Mouse (Mus musculus) kidney, embryonic 16.5 days (tissue): Measurements from ENCODE around the gene Cntn5. TPM values are rescaled to one million over a fixed set of nuclear protein-coding genes. Genes with fewer than 3 reads are reported as not detected.

Source experiments
- ATAC-seq: fragments of 200-750 bp; cut with Nextera tagmentation; 2 replicates; pipeline ENCODE4 v1.8.0; 2017; ENCODE audit warnings: moderate TSS enrichment; ENCODE audit not compliant: low FRiP score, low TSS enrichment
- H3K27ac ChIP-seq: fragments of 300-500 bp; sonication (generic); 2 replicates; pipeline ENCODE4 v1.5.1; 2014; ENCODE audit warnings: low read length
- H3K27me3 ChIP-seq: fragments of 300-500 bp; sonication (generic); 2 replicates; pipeline ENCODE4 v1.6.1; 2014; ENCODE audit warnings: low read length, control low read depth, mixed read lengths; ENCODE audit not compliant: insufficient read depth
- H3K36me3 ChIP-seq: fragments of 300-500 bp; sonication (generic); 2 replicates; pipeline ENCODE4 v1.6.1; 2014; ENCODE audit warnings: low read length, control low read depth, mixed read lengths; ENCODE audit not compliant: insufficient read depth
- H3K4me1 ChIP-seq: fragments of 300-500 bp; sonication (generic); 2 replicates; pipeline ENCODE4 v1.6.1; 2014; ENCODE audit warnings: low read length, control low read depth, mixed read lengths; ENCODE audit not compliant: insufficient read depth
- H3K4me2 ChIP-seq: fragments of 300-500 bp; sonication (generic); replicated peaks from 2 replicates; pipeline ENCODE4 v1.6.1; 2014; ENCODE audit warnings: low read depth, low read length
- H3K4me3 ChIP-seq: fragments of 300-500 bp; sonication (generic); 2 replicates; pipeline ENCODE4 v1.5.1; 2014; ENCODE audit warnings: mild to moderate bottlenecking, low read length
- H3K9ac ChIP-seq: fragments of 300-500 bp; sonication (generic); replicated peaks from 2 replicates; pipeline ENCODE4 v1.6.1; 2014; ENCODE audit warnings: low read length
- H3K9me3 ChIP-seq: fragments of 300-500 bp; sonication (generic); 2 replicates; pipeline ENCODE4 v1.6.1; 2016; ENCODE audit warnings: low read length, control low read depth
- WGBS: fragments of 180-500 bp; shearing (Covaris S2); extraction: QIAGEN DNeasy Blood & Tissue Kit; methylation state at CpG from one replicate; pipeline ENCODE4 v1.1.7; 2014; 5-methylcytosine and 5-hydroxymethylcytosine counted together
- polyA plus RNA-seq: library from polyadenylated mRNA; unstranded; fragments of >200 nt; fragmentation: Nextera tagmentation; extraction: Ambion mirVana; gene quantifications from 2 replicates; pipeline ENCODE4 v1.2.1, GENCODE M21; 2015

Cntn5 gene
- 0.31 and 0.45 TPM in 2 replicates for polyA plus RNA-seq

- H3K36me3 ChIP-seq = no peaks in the 10 kb centered on the region
- H3K27ac ChIP-seq = no peak within 1 kb of the TSS
- peak; percentile 78 for ATAC-seq
- H3K27me3 ChIP-seq = peaks cover 5% of the 10 kb centered on the region
- WGBS = 4% methylated on average over 14 of the region's 28 CpGs
- H3K9me3 ChIP-seq = no peaks in the 10 kb centered on the region
- peak within 1 kb of the TSS; percentile 61 for H3K4me2 ChIP-seq
- H3K4me3 ChIP-seq = peak within 1 kb of the TSS; percentile 36
- H3K4me1 ChIP-seq = 0 out of 2 replicates have a peak, but pooled peaks cover 3% of the 10 kb centered on the region
- H3K9ac ChIP-seq = no peak within 1 kb of the TSS; the same call in 1 of the 2 replicates
Measured at GRCm38 (mm10) chr9:10904616-10905363, at the start of gene Cntn5. TSS of gene Cntn5 (minus strand) at chr9:10904775.

GRCm38 (mm10) chr9:10950470-10950869 is 45.9 kb upstream of the Cntn5 start:
- no peaks in the 10 kb centered on the region for H3K9me3 ChIP-seq
- H3K4me2 ChIP-seq = no peak overlapping the region
- no peaks in the 10 kb centered on the region for H3K36me3 ChIP-seq
- H3K9ac ChIP-seq = no peak overlapping the region
- ATAC-seq = no peak
- no peak overlapping the region for H3K4me3 ChIP-seq
- no peaks in the 10 kb centered on the region for H3K4me1 ChIP-seq
- H3K27ac ChIP-seq = no peak overlapping the region
- no peaks in the 10 kb centered on the region for H3K27me3 ChIP-seq

GRCm38 (mm10) chr9:10909573-10909972 is 5.0 kb upstream of the Cntn5 start:
- H3K4me2 ChIP-seq = no peak overlapping the region
- peaks cover 2% of the 10 kb centered on the region for H3K27me3 ChIP-seq
- ATAC-seq = peak; percentile 67; the same call in 1 of the 2 replicates

GRCm38 (mm10) chr9:10905696-10906095 is 1.1 kb upstream of the Cntn5 start:
- Histone ChIP-seq H3K36me3 (no peaks in the 10 kb centered on the region), H3K27me3 (peaks cover 5% of the 10 kb centered on the region), H3K9ac (no peak overlapping the region), H3K4me1 (0 out of 2 replicates have a peak, but pooled peaks cover 3% of the 10 kb centered on the region), H3K9me3 (no peaks in the 10 kb centered on the region), H3K4me3 (no peak overlapping the region), H3K27ac (no peak overlapping the region), H3K4me2 (no peak overlapping the region)
- 74% methylated on average over 9 of the region's 9 CpGs for WGBS
- ATAC-seq = no peak

More at GRCm38 (mm10) chr9:10909573-10909972, 5.0 kb upstream of the Cntn5 start:
- H3K4me1 ChIP-seq = no peaks in the 10 kb centered on the region
- no peak overlapping the region for H3K4me3 ChIP-seq
- WGBS = 19% methylated on average over 5 of the region's 5 CpGs
- no peaks in the 10 kb centered on the region for H3K9me3 ChIP-seq
- no peaks in the 10 kb centered on the region for H3K36me3 ChIP-seq
- no peak overlapping the region for H3K9ac ChIP-seq
- no peak overlapping the region for H3K27ac ChIP-seq

GRCm38 (mm10) chr9:10879758-10880157 is 24.8 kb downstream of the Cntn5 start:
- no peak for ATAC-seq
- no peak overlapping the region for H3K4me3 ChIP-seq
- H3K36me3 ChIP-seq = no peaks in the 10 kb centered on the region
- H3K9ac ChIP-seq = no peak overlapping the region
- no peaks in the 10 kb centered on the region for H3K27me3 ChIP-seq
- no peak overlapping the region for H3K4me2 ChIP-seq
- H3K4me1 ChIP-seq = no peaks in the 10 kb centered on the region
- no peak overlapping the region for H3K27ac ChIP-seq
- 56% methylated on average over 1 of the region's 1 CpGs for WGBS
- H3K9me3 ChIP-seq = no peaks in the 10 kb centered on the region

GRCm38 (mm10) chr9:10873881-10874280 is 30.7 kb downstream of the Cntn5 start:
- Histone ChIP-seq H3K9me3 (no peaks in the 10 kb centered on the region), H3K9ac (no peak overlapping the region), H3K4me2 (no peak overlapping the region), H3K27ac (no peak overlapping the region), H3K27me3 (no peaks in the 10 kb centered on the region), H3K4me3 (no peak overlapping the region), H3K4me1 (no peaks in the 10 kb centered on the region), H3K36me3 (no peaks in the 10 kb centered on the region)
- 80% methylated on average over 3 of the region's 3 CpGs for WGBS
- ATAC-seq = no peak

GRCm38 (mm10) chr9:10856204-10856892 is 48.2 kb downstream of the Cntn5 start:
- 90% methylated on average over 3 of the region's 3 CpGs for WGBS
- Histone ChIP-seq H3K9me3 (no peaks in the 10 kb centered on the region), H3K9ac (no peak overlapping the region), H3K36me3 (no peaks in the 10 kb centered on the region), H3K4me3 (no peak overlapping the region), H3K27me3 (no peaks in the 10 kb centered on the region), H3K4me1 (0 out of 2 replicates have a peak, but pooled peaks cover 3% of the 10 kb centered on the region), H3K4me2 (no peak overlapping the region), H3K27ac (no peak overlapping the region)
- ATAC-seq = no peak

GRCm38 (mm10) chr9:10816711-10817110 is 87.9 kb downstream of the Cntn5 start:
- H3K27ac ChIP-seq = no peak overlapping the region
- no peak overlapping the region for H3K9ac ChIP-seq
- no peak overlapping the region for H3K4me2 ChIP-seq
- H3K9me3 ChIP-seq = no peaks in the 10 kb centered on the region
- 81% methylated on average over 1 of the region's 1 CpGs for WGBS
- no peaks in the 10 kb centered on the region for H3K4me1 ChIP-seq
- H3K27me3 ChIP-seq = no peaks in the 10 kb centered on the region
- no peak for ATAC-seq
- no peak overlapping the region for H3K4me3 ChIP-seq
- H3K36me3 ChIP-seq = no peaks in the 10 kb centered on the region

GRCm38 (mm10) chr9:10797158-10797557 is 107.4 kb downstream of the Cntn5 start:
- Histone ChIP-seq H3K4me1 (no peaks in the 10 kb centered on the region), H3K27ac (no peak overlapping the region), H3K36me3 (no peaks in the 10 kb centered on the region), H3K4me2 (no peak overlapping the region), H3K9me3 (0 out of 2 replicates have a peak, but pooled peaks cover 1% of the 10 kb centered on the region), H3K27me3 (no peaks in the 10 kb centered on the region), H3K4me3 (no peak overlapping the region), H3K9ac (no peak overlapping the region)
- 89% methylated on average over 1 of the region's 1 CpGs for WGBS
- ATAC-seq = no peak

GRCm38 (mm10) chr9:10795102-10795501 is 109.5 kb downstream of the Cntn5 start:
- WGBS = 19% methylated on average over 2 of the region's 2 CpGs
- Histone ChIP-seq H3K36me3 (no peaks in the 10 kb centered on the region), H3K9me3 (0 out of 2 replicates have a peak, but pooled peaks cover 2% of the 10 kb centered on the region), H3K4me1 (no peaks in the 10 kb centered on the region), H3K27ac (no peak overlapping the region), H3K9ac (no peak overlapping the region), H3K27me3 (no peaks in the 10 kb centered on the region), H3K4me2 (no peak overlapping the region), H3K4me3 (no peak overlapping the region)
- ATAC-seq = no peak
